Mouse (Mus musculus) yolk sac, embryonic 10.5 days (tissue): ENCODE results near the gene Foxn3.

ENCODE experiments used
- DNase-seq: peaks from one replicate; pipeline ENCODE4 v3.0.0-alpha.2; 2017; ENCODE audit warnings: low spot score

The Foxn3 gene

DNA sequence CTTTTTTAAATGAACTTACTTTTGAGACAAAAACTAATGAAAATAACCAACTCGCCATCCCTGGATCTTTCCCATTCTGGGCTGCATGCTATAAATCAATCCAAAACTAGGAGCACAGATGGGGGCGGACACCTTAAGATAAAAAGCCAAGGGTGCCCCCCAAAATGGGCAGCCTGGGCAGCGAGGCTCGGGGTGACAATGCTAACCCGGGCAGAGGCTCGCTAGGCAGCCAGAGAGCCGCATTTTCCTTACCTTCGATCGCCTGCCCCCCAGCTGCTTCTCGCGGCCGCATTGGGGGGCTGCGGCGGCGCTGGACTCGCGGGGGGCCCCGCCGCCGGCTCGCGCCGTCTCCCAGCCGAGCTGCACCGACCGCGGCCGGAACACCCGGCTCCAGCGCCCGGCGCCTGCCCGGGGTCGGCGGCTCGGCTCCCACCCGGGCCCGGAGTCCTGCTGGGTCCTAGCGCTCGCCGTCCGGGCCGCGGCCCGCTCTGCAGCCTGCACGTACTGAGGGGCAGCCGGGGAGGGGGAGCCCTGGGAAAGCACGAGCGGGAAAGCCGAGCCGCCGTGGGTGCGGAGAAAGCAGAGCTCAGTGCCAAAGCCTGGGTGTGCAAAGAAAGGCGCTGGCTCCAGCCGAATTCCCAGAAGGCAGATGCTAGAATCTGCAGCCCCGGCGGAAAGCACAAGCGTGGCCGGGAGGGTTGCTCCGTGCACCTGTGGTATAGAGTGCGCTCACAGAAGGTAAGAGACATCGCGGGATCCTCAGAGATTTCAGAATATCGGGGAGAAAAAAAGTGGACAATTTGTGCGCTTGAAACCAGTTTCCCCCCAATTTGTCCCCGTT, at the start of gene Foxn3:
Gene Foxn3 (minus strand): TSS at position 364 of the 841 bp plus-strand sequence.
- peak; percentile 83 for DNase-seq

DNA sequence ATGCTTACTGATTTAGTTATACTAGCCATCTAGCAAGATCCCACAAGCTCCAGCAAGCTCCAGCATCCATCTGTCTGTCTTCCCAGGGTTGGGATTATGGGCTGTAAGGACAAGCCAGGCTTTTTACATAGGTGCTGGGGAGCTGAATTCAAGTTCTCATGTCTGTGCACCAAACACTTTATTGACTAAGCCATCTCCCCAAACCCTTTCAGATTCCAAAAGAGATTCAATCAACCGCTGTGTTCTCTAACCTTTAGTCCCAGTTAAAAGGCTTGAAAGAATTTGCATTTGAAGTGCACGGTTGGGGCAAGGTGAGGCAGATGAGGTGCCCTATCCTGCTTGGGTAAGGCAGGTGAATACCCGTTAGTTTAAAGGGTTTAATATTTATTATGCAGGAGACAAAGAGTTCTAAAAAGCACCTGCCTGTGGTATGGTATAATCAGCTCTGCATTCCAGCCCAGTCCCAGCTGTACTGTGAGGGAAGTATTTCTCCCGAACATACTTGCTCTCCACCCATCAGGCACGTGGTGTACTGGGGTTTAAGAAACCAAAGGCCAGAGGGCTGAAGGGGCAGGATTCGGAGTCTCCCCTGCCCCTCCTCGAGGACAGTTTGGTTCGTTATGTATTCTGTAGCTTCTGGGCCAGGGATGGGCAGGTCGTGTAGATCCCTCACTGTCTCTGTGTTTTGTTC, 48.9 kb upstream of the Foxn3 start:
- no peak for DNase-seq

DNA sequence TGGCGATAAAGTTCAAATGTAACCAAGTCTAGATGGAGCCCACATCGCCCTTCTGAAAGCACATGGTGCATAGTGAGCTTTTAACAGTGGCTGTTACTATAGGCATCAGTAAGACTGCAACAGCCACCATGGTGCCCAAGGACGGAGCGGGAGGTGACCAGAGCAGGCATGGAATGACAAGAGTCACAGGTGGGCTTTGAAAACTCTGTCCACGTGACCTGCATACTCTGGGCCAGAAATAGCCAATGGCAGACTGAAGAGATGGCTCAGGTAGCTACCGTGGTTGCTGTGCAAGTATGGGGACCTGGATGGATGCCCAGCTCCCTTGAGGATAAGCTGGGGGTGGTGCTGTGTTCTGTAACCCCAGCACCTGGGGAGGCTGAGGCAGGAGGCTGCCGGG, 47.5 kb upstream of the Foxn3 start:
- DNase-seq: no peak

DNA sequence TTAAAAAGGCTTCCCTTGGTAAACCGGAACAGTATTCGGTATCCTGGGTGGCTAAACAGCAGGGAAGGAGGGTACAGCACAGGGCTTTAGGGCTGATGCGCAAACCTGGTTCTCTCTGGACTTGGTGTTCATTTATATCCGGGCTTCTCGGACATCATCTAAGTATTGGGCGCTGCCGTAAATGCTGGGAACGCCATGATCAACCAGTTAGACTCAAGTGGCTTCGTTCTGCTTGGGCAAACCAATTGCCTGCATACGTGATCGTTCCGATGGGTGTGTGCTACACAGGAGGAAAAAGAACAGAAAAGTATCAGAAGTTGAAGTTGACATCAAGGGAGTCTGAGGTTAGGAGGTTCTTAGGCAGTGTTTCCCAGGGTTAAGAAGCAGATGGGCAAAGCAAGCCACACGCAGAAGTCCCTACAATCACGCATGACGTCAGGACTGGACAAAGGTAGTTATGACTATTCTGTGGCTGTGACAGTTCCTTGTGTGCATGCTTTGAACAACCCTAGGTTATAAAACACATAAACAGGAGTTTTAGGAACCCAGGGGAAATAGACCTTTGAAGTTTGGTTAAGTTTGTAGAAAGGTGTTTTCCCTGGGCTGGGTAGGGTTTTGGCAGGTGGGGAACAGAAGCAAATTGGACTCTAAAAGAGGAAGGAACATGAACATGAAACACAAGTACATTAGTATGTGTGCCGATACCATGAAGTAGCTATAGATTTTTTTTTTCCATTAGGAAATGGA, 46.9 kb upstream of the Foxn3 start:
- DNase-seq: no peak

DNA sequence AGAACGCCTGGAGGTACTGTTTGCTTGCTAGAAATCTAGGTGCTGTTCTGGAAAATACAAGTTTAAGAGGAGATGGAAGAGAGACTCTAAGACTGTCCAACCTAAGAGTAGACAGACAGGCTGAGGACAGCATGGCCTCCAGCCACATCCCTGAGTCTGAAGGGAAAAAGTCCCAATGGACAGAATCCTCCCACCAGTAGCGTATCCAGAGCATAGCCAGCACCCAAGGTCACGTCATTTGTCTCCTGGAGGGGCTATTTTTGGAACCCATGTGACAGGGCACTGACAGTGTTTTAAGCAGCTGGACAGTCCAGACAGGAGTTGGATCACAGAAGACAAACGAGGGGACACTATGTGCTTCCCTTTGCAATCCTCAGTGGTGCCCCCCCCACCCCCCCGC, 46.3 kb upstream of the Foxn3 start:
- DNase-seq: no peak

DNA sequence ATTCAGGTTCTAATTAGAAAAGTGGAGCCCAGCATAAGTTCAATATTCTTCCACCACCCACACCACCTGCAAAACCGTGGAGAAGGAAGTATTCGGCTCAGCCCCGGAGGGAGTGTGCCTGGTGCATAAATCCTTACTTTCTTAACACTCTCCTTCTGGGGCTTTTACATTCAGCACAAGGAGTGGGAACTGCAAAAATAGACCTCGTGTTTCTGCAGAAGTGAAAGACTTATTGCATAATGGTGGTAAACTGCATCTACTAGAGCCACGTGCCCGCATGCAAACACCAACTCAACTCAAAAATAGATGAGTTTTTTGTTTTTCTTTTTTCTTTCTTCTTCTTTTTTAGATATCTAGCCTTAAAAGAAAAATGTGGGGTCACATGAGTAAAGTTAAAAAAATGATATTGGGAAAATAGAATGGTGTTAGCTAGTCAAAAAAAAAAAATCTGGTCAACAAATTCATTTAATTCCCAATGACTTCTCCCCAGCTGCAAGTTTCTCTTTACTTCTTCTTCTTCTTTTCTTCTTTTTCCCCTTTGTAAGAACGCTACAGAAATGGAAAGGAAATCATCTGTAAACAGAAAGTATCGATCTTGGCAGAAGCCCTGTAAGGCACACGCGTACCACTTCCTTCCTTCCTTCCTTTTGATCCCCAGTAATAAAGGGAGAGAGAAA, 45.0 kb upstream of the Foxn3 start:
- no peak for DNase-seq

DNA sequence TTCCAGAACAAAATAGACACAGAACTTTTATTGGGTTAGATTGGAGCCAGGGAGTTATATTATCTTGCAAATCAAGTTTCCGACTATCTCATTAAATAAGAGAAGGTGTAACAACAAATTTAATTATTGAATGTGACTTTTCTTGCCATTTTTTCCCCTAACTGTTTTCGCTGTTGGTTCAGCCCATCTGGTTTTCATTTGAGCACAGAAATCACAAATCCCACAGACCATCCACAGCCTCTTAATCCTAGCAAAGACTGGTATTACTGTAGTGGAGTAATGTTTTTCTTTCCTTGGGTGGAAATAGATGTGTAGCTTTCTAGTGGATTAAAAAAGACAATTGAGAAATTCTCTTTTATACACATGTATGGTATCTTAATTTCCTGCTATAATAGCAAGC, 40.0 kb upstream of the Foxn3 start:
- DNase-seq: no peak

DNA sequence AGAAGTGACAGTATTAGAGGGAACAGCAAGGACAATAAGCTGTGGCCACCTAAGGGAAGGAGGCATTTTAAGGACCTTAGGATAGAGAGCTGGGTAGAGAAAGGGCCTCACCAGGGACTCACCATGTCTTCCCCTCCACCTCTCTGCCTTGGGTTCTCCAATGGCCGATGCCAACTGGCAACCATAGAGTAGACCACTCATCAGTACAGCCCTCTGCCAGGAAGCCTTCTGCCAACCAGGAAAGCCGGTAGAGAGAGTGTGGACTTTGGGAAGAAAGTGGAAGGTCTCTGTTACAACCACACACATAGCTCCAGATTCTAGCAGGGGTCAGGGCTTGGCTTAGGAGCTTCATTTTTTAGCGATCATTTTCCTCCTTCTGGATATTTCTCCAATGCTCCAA, 38.5 kb upstream of the Foxn3 start:
- no peak for DNase-seq

DNA sequence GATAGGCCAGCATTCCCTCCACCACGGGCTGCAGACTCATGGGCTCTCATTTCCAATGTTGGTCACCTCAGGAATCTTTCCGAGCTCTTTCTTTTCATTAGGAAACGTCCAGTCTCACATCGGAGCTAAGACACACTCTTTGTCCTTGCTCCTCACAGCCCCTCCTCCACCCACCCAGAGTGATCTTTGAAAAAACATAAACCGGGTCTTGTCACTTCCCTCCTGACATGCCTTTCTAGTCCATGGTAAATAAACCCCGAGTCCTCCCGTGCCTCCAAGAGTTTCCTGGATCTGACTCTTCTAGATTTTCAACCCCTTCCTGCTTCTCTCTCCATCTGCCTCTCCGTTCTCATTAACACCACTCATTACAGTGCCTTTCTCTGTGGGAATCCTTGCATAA, 38.0 kb upstream of the Foxn3 start:
- no peak for DNase-seq

DNA sequence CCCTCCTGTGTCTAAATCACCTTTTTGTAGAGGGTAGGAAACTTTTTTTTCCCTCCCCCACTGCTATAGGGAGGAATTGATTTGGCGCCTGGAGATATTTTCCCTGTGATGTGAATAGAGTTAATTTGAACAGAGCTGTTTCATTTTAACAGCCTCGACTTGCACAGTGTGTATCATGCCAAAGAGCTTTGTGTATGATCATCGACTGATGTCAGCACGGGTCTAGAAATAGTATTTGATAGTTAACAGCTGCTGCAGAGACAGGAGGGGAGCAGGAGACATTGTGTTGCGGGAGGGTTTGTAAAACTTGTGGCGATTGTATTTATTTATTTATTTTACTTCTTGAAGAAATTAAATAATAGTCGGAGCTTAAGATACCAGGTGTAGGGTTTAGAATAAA, 36.2 kb upstream of the Foxn3 start:
- DNase-seq: no peak

DNA sequence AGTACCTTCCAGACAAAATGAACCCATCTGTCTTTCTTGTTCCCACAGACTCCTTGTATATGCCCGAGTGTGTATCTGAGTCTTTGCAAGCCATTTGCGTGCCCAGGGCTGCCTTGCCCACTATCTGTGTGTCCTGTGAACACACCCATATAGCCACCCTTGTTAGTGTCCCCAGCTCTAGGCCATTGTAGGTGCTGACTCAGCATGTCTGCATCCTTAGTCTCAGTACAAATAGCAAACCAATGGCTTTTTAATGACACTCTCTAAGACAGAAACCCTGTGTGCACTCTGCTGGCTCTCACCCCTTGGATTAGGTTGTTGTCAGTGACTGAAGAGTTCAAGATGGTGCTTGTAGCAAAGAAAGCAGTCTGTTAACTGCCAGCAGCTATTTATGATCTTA, 33.0 kb upstream of the Foxn3 start:
- no peak for DNase-seq

DNA sequence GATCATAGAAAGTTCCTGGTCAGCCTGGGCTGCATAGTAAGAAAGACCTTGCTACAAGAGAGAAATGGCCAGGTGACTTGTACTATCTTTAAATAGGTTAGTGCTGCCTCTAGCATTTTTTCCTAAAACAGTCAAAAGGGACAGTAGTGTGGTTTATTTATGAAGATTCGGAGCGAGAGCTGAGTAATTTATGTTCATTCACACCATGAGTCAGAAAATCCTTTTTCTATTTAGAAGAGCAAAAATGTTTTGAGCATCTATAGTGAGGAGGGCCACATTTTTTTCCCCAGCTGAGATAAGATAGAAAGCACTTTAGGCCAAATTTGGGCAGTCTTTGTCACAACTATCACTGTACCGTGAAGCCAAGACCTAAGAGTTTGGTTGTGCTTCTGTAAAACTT, 24.0 kb upstream of the Foxn3 start:
- DNase-seq: no peak

DNA sequence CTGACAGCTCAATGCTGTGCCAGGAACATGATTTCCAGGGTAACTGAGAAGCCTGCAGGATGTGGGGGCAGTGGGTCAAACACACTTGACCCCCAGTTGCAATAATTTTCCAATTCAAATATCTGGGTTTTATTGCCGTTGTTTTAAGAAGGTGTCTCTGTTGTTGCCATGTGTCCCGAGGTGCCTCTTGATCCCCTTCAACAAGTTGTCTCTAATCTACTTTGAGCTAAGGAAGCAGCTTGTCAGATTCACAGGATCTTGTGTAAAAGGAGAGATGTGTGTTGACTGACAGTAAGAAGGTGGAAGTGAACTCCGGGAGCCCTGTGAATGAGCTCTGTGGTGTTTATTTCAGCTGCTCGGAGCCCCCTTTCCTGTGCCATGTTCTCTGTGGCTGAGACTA, 16.6 kb upstream of the Foxn3 start:
- no peak for DNase-seq

DNA sequence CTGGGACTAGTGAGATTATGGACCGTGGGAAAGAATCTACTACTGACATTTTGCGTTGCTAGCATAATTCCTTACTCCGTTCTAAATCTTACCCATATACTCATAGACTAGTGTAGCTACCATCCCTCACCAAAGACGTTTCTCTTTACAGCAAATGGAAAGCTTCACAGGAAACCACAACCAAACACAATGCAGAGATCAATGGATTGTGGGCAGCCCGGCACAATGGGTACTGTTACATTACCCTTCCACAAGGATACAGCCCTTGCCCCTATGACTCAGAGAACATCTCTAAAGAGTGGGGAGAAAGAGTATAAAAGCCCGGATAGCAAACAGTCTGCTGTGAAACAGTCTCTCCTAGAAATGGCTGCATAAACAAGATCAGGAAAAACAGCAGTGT, 13.3 kb upstream of the Foxn3 start:
- DNase-seq: no peak

DNA sequence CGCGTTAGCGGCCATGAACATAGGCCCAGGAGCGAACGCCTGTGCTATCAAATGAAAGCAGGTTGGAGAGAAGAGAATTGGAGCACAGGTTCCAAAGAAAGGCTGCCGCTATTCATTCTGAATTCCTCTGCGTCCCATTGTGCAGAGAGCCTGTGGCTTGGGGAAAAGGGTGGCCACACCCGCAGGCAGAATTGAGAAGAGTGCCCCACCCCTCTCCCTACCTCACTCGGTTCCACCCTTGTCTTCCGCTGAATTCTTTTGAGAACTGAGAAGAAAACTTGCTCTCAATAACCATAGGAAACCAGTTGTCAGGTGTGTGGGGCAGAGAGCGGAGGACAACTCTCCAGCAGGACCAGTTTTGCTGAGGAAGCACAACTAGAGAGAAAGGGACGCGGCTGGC, 10.9 kb upstream of the Foxn3 start:
- DNase-seq: no peak

DNA sequence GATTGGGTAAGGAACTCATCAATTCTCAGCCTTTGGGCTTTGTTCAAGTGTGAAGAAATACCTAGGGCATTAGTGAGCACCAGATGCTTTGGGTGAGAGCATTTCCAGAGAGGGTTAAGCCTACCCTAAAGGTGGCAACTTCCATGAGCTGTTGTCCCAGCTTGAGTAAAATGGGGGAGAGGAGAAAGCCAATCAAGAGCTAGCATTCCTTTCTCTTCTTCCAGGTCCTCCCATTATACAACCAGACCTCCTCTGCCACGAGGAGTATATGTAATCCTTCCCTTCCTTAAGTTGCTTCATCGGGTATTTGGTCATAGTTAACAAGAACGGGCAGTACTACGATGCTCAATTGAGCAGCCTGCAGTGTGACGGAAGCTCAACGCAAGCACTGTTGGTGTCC, 9.7 kb upstream of the Foxn3 start:
- DNase-seq: no peak

DNA sequence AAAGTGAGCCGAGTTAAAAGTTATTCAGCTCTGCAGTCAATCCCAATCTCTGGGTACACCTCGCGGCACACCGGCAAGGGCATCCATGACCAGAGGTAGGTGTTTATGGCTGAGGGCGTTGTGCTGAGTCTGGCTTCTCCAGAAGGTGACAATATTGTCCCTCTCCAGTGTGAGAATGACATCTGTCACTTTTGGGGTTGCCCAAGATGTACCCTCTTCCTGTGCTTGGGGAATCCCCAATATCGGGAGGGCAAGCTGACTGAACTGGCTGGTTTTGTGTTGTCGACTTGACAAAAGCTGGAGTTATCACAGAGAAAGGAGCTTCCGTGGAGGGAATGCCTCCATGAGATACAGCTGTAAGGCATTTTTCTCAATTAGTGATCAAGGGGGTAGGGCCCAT, 8.6 kb upstream of the Foxn3 start:
- no peak for DNase-seq

DNA sequence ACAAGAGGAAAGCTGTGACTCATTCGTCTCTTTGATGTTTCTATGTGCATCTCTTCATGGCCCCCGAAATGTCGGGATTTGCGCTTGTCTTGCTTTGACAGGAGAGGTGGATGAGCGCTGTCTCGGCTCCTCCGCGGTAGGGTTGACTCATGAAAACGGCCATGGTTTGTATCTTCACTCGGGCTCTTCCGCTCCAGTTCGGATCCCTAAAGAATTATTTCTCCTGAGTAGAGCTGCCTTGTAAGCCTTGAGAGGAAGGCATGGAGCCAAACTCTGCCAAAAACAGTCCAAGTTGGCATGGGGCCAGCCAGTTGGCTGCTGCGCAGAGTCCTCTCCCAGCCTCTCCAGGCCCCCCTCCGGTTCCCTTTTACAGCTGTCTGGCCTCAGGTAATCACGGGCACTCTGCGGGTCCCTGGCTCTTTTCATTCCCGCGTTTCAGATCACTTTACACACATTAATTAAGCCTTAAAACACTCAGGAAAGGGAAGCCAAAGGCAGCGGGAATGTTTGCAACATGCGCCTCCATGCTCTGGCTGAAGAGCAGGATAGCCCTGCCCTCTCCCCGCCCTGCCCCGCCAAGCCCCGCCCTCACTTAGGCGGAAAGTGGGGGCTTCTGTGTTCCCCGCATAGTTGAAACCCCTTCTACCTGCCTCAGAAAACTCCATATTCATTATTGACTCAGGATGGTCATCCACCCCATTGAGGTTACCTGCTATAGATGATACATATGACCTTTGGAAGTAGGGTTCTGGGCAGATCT, 7.0 kb upstream of the Foxn3 start:
- no peak for DNase-seq

DNA sequence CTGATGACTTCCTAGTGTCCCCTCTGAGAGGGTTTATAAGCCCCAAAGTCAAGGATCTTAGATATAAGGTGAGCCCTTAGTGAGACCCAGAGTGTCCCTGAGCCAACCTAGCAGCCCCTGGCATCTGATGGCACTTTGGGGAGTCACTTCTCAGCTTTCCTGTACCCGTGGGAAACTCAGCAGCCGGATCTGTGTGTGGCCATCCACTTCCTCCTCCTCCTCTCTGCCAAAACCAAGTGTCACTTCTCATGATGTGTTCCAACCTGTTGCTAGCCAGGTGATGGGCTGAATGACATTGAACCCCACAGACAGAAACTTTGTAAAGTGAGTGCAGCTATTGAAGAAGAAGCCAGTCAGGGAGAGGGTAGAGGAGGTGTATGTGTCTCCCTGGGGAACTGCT, 2.2 kb upstream of the Foxn3 start:
- no peak for DNase-seq

DNA sequence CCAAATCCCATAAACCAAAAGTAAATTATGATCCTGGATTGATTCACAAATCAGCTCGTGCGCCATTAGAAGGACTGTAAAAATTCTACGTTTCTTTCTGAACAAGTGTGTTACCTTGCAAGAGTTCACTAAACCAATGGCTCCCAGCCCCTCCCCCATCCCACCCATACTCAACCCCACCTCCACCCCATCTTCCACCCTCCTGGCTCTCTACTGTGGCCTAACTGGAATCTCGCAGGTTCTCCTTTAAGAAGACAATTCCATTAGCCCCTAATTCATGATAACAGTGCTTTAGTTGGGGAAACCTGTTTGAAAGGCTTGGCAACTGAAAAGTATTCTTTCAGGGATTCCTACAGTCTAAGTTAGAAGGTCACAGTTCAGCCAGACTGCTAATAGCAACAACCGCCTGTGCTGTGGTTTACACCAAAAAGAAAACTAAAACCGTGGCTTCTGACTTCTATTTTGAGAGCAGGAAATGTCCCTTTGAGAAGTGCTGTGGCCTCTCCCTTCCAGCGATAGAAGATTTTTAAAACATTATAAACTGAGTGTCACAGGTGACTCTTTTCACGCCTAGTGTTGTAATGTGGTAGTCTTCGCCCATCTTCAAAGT, 1.0 kb upstream of the Foxn3 start:
- DNase-seq: no peak

DNA sequence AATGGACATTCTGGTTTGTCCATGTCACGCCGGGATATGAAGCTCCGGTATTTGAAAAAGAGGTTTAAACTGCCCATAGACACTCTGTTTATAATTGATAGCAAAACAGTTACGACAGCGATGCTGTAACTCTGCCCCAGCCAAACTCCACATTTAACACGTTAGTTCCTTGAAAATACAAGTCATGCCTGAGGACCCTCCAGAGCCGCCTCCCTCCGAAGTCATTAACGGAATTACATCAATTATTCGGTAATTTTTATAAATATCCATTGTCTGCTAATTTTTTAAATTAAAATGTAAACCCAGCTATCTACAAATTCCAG, 554 bp downstream of the Foxn3 start:
- DNase-seq: peak; percentile 40
